Mouse (Mus musculus) ES-E14 (cell line): ENCODE data around the gene Fam104a.

Experiments used
- CHD2 ChIP-seq: IDR thresholded peaks from 2 replicates; pipeline ENCODE4 v1.6.1; 2014; ENCODE audit warnings: mild to moderate bottlenecking, low read depth, low read length, inconsistent platforms
- HCFC1 ChIP-seq: IDR thresholded peaks from 2 replicates; pipeline ENCODE4 v1.6.1; 2012; ENCODE audit warnings: low read length, inconsistent platforms, borderline replicate concordance; ENCODE audit not compliant: insufficient read depth
- MAFK ChIP-seq: IDR thresholded peaks from 2 replicates; pipeline ENCODE4 v1.6.1; 2014; ENCODE audit warnings: mild to moderate bottlenecking, low read depth, low read length, inconsistent platforms; ENCODE audit not compliant: insufficient read depth
- ZC3H11A ChIP-seq: IDR thresholded peaks from 2 replicates; pipeline ENCODE4 v1.6.1; 2012; ENCODE audit warnings: low read depth, mild to moderate bottlenecking, inconsistent platforms, low read length, borderline replicate concordance
- ZNF384 ChIP-seq: IDR thresholded peaks from 2 replicates; pipeline ENCODE4 v1.6.1; 2012; ENCODE audit warnings: low read depth, low read length, inconsistent platforms

GRCm38 (mm10) chr11:113722405-113723090 lies 38.6 kb upstream of the Fam104a start:
- TF ChIP-seq MAFK (no peak), CHD2 (no peak), ZC3H11A (no peak), HCFC1 (no peak), ZNF384 (no peak)
